Mouse (Mus musculus): ENCODE results near the gene Lcmt1. TPM values are rescaled to one million over a fixed set of nuclear protein-coding genes. Genes with fewer than 3 reads are reported as not detected.

The Lcmt1 gene
- polyA plus RNA-seq, 1 experiment from 2014 or later = 49.6 TPM

GRCm38 (mm10) chr7:123385693-123386407, 16.3 kb downstream of the Lcmt1 start:
- no peak for DNase-seq (ENCODE audit: low spot score)
- no peaks in the 10 kb centered on the region for H3K27me3 ChIP-seq (replicated peaks; ENCODE audit: low read depth, poor library complexity, severe bottlenecking)
- no peaks in the 10 kb centered on the region for H3K9me3 ChIP-seq
- H3K36me3 ChIP-seq (replicated peaks) = peaks cover 58% of the 10 kb centered on the region
- H3K4me1 ChIP-seq = 0 out of 2 replicates have a peak, but pooled peaks cover 4% of the 10 kb centered on the region
- 85% methylated on average over 11 of the region's 11 CpGs for WGBS
- no peak overlapping the region for H3K4me3 ChIP-seq
- no peak overlapping the region for H3K27ac ChIP-seq (replicated peaks)

DNA sequence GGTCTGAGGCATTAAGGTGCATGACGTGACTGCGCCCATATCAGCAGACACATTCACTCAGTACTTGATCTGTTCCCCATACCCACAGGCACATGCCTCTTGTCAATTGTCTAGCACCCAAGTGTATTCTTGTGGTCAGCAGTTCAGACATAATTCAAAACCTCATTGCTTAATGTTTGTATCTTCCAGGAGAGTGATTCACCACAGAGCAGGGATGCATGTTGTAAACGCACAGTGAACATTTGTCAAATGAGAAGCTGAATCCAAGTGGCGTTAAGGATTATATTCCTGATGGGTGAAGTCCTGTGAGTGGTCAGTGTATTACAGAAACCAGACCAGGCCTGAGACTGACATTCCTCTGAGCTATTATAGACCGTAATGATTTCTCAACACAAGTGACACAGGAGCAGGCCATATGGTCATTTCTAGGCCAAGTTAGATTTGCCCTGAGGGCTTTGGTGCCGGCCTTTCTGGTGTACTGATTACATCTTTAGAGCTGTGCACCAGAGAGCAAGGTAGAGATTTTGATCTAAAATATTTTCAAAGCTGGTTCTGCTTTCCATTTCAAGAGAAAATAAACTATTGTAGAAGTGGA, 20.2 kb downstream of the Lcmt1 start:
- peaks cover 75% of the 10 kb centered on the region for H3K36me3 ChIP-seq (replicated peaks)
- WGBS = 78% methylated on average over 6 of the region's 6 CpGs
- no peaks in the 10 kb centered on the region for H3K9me3 ChIP-seq
- H3K27ac ChIP-seq (replicated peaks) = no peak overlapping the region
- 0 out of 2 replicates have a peak, but pooled peaks cover 4% of the 10 kb centered on the region for H3K4me1 ChIP-seq
- DNase-seq (ENCODE audit: low spot score) = no peak
- H3K4me3 ChIP-seq = no peak overlapping the region
- H3K27me3 ChIP-seq (replicated peaks; ENCODE audit: low read depth, poor library complexity, severe bottlenecking) = no peaks in the 10 kb centered on the region

GRCm38 (mm10) chr7:123394271-123394670, 24.7 kb downstream of the Lcmt1 start:
- H3K27me3 ChIP-seq (replicated peaks; ENCODE audit: low read depth, poor library complexity, severe bottlenecking) = no peaks in the 10 kb centered on the region
- no peak overlapping the region for H3K4me3 ChIP-seq
- 0 out of 2 replicates have a peak, but pooled peaks cover 4% of the 10 kb centered on the region for H3K4me1 ChIP-seq
- peaks cover 37% of the 10 kb centered on the region for H3K36me3 ChIP-seq (replicated peaks)
- WGBS = 90% methylated on average over 6 of the region's 6 CpGs
- no peak overlapping the region for H3K27ac ChIP-seq (replicated peaks)
- no peaks in the 10 kb centered on the region for H3K9me3 ChIP-seq
- DNase-seq (ENCODE audit: low spot score) = no peak

DNA sequence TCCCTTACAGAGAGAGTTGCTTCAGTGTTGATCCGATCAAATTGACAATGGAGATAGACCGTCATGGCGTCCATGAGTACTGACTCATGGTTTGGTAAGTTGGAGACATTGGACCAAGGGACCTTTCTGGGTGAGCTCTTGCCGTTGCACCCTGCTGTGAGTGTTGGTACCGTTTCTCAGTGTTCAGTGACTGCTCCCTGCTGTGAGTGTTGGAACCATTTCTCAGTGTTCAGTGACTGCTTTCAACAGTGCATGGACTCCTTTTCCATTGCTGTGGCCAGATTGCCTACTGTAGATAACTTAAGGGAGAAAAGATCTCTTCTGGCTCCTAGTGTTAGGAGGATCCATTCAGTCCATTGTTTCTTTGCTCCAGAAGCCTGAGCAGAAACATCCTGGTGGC, 27.3 kb downstream of the Lcmt1 start:
- no peaks in the 10 kb centered on the region for H3K27me3 ChIP-seq (replicated peaks; ENCODE audit: low read depth, poor library complexity, severe bottlenecking)
- 91% methylated on average over 5 of the region's 5 CpGs for WGBS
- H3K4me1 ChIP-seq = no peaks in the 10 kb centered on the region

GRCm38 (mm10) chr7:123397369-123397768, 27.8 kb downstream of the Lcmt1 start:
- no peak for DNase-seq (ENCODE audit: low spot score)
- WGBS = 89% methylated on average over 8 of the region's 8 CpGs
- H3K36me3 ChIP-seq (replicated peaks) = peaks cover 21% of the 10 kb centered on the region
- no peak overlapping the region for H3K4me3 ChIP-seq
- H3K27me3 ChIP-seq (replicated peaks; ENCODE audit: low read depth, poor library complexity, severe bottlenecking) = no peaks in the 10 kb centered on the region
- H3K4me1 ChIP-seq = no peaks in the 10 kb centered on the region
- H3K9me3 ChIP-seq = no peaks in the 10 kb centered on the region
- no peak overlapping the region for H3K27ac ChIP-seq (replicated peaks)

More for the DNA sequence above, 27.3 kb downstream of the Lcmt1 start:
- H3K9me3 ChIP-seq = no peaks in the 10 kb centered on the region
- H3K4me3 ChIP-seq = no peak overlapping the region
- H3K27ac ChIP-seq (replicated peaks) = no peak overlapping the region
- peaks cover 21% of the 10 kb centered on the region for H3K36me3 ChIP-seq (replicated peaks)
- no peak for DNase-seq (ENCODE audit: low spot score)

- H3K27ac ChIP-seq (replicated peaks) = no peak overlapping the region
- no peaks in the 10 kb centered on the region for H3K27me3 ChIP-seq (replicated peaks; ENCODE audit: low read depth, poor library complexity, severe bottlenecking)
- H3K4me3 ChIP-seq = no peak overlapping the region
- H3K9me3 ChIP-seq = no peaks in the 10 kb centered on the region
- no peak for DNase-seq (ENCODE audit: low spot score)
- H3K4me1 ChIP-seq = no peaks in the 10 kb centered on the region
- H3K36me3 ChIP-seq (replicated peaks) = peaks cover 21% of the 10 kb centered on the region
- WGBS = 91% methylated on average over 8 of the region's 8 CpGs
Measured at GRCm38 (mm10) chr7:123397931-123398330, 28.3 kb downstream of the Lcmt1 start.

DNA sequence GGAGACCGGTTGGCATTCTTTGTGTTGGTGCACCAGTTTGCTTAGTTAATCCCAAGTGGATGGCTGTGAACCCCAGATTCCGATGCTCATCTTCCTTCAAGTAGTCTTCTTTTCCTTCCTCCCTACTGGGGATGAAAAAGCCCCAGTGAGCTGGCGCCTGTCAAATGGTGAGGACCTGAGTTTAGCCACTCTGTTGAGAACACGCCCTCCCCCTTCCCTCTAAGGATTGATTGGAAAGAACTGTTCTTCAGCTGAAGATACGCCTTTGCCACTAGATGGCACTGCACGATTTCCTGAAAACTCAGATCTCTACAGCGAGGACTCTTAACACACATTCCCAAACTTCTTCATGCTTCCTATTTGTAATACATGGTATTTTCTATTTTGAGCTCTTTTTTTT, 29.2 kb downstream of the Lcmt1 start:
- WGBS = 26% methylated on average over 7 of the region's 7 CpGs
- Histone ChIP-seq H3K36me3 (replicated peaks) (peaks cover 24% of the 10 kb centered on the region), H3K4me1 (no peaks in the 10 kb centered on the region), H3K4me3 (no peak overlapping the region), H3K9me3 (no peaks in the 10 kb centered on the region), H3K27me3 (replicated peaks; ENCODE audit: low read depth, poor library complexity, severe bottlenecking) (no peaks in the 10 kb centered on the region), H3K27ac (replicated peaks) (no peak overlapping the region)
- peak; percentile 56 for DNase-seq (ENCODE audit: low spot score)

GRCm38 (mm10) chr7:123399286-123399685, 29.7 kb downstream of the Lcmt1 start:
- H3K27me3 ChIP-seq (replicated peaks; ENCODE audit: low read depth, poor library complexity, severe bottlenecking) = no peaks in the 10 kb centered on the region
- H3K36me3 ChIP-seq (replicated peaks) = peaks cover 29% of the 10 kb centered on the region
- DNase-seq (ENCODE audit: low spot score) = no peak
- H3K4me3 ChIP-seq = no peak overlapping the region
- 87% methylated on average over 4 of the region's 4 CpGs for WGBS
- H3K27ac ChIP-seq (replicated peaks) = no peak overlapping the region
- H3K4me1 ChIP-seq = no peaks in the 10 kb centered on the region
- no peaks in the 10 kb centered on the region for H3K9me3 ChIP-seq

GRCm38 (mm10) chr7:123401121-123401520, 31.5 kb downstream of the Lcmt1 start:
- H3K9me3 ChIP-seq = no peaks in the 10 kb centered on the region
- DNase-seq (ENCODE audit: low spot score) = no peak
- H3K36me3 ChIP-seq (replicated peaks) = peaks cover 45% of the 10 kb centered on the region
- no peaks in the 10 kb centered on the region for H3K4me1 ChIP-seq
- H3K27me3 ChIP-seq (replicated peaks; ENCODE audit: low read depth, poor library complexity, severe bottlenecking) = no peaks in the 10 kb centered on the region
- H3K27ac ChIP-seq (replicated peaks) = no peak overlapping the region
- no peak overlapping the region for H3K4me3 ChIP-seq
- WGBS = 85% methylated on average over 3 of the region's 3 CpGs

- Histone ChIP-seq H3K27me3 (replicated peaks; ENCODE audit: low read depth, poor library complexity, severe bottlenecking) (no peaks in the 10 kb centered on the region), H3K4me1 (no peaks in the 10 kb centered on the region), H3K9me3 (no peaks in the 10 kb centered on the region), H3K36me3 (replicated peaks) (peaks cover 55% of the 10 kb centered on the region), H3K4me3 (no peak overlapping the region), H3K27ac (replicated peaks) (no peak overlapping the region)
- 91% methylated on average over 6 of the region's 6 CpGs for WGBS
- DNase-seq (ENCODE audit: low spot score) = no peak
Measured at GRCm38 (mm10) chr7:123404198-123404597, 34.6 kb downstream of the Lcmt1 start.

DNA sequence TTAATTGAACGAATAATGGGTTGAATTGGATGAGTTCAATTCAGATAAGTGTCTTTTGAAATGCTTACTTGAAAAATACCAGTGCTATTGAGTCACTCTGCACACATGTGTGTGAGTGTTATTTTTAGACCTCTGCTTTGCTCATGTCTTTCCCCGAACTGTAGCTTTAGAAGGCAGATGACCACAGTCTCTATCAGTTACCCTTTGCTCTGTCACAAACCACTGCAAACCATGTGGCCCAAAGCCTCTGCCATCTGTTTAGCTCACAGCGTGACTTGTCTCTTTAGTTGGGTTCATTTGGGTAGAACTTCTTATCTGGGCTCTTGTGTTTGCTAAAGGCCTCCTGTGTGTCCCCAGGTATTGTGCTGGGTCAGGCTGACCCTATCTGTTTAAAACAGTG, 36.0 kb downstream of the Lcmt1 start:
- H3K27ac ChIP-seq (replicated peaks) = no peak overlapping the region
- 85% methylated on average over 3 of the region's 3 CpGs for WGBS
- H3K36me3 ChIP-seq (replicated peaks) = peaks cover 55% of the 10 kb centered on the region
- H3K4me1 ChIP-seq = no peaks in the 10 kb centered on the region
- no peak for DNase-seq (ENCODE audit: low spot score)
- H3K9me3 ChIP-seq = no peaks in the 10 kb centered on the region
- no peak overlapping the region for H3K4me3 ChIP-seq
- H3K27me3 ChIP-seq (replicated peaks; ENCODE audit: low read depth, poor library complexity, severe bottlenecking) = no peaks in the 10 kb centered on the region

- Histone ChIP-seq H3K9me3 (no peaks in the 10 kb centered on the region), H3K4me1 (no peaks in the 10 kb centered on the region), H3K36me3 (replicated peaks) (peaks cover 60% of the 10 kb centered on the region), H3K27me3 (replicated peaks; ENCODE audit: low read depth, poor library complexity, severe bottlenecking) (no peaks in the 10 kb centered on the region), H3K4me3 (no peak overlapping the region), H3K27ac (replicated peaks) (no peak overlapping the region)
- 86% methylated on average over 4 of the region's 4 CpGs for WGBS
- DNase-seq (ENCODE audit: low spot score) = no peak
Measured at GRCm38 (mm10) chr7:123406988-123407387, 37.4 kb downstream of the Lcmt1 start.

- 93% methylated on average over 7 of the region's 7 CpGs for WGBS
- no peaks in the 10 kb centered on the region for H3K4me1 ChIP-seq
- DNase-seq (ENCODE audit: low spot score) = no peak
- H3K36me3 ChIP-seq (replicated peaks) = peaks cover 40% of the 10 kb centered on the region
- no peaks in the 10 kb centered on the region for H3K27me3 ChIP-seq (replicated peaks; ENCODE audit: low read depth, poor library complexity, severe bottlenecking)
- no peaks in the 10 kb centered on the region for H3K9me3 ChIP-seq
- no peak overlapping the region for H3K4me3 ChIP-seq
- H3K27ac ChIP-seq (replicated peaks) = no peak overlapping the region
Measured at GRCm38 (mm10) chr7:123410502-123410901, 40.9 kb downstream of the Lcmt1 start.

Data from embryonic facial prominence, embryonic 10.5 days (tissue).